Mouse (Mus musculus): Measurements from ENCODE around the gene 4931409K22Rik.

DNA sequence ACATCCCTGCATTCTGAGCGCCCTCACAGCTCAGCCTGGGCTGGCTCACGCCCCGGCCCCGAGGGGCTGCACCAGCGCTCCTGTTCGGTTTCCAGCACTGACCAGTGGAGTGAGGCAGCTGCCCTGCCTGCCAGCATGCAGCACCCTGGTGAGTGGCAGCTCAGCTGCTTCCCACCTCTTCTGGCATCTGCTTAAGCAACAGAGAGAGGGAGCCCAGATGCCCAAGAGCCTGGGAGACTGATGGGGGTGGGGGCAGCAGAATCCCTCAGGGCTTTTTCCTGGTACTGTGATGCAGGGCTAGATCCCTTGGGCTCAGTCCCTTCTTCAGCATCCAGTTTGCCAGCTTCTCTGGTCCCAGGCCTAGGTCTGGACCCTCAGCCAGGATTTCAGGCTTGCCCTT is 59.9 kb downstream of the 4931409K22Rik start:
- TF ChIP-seq GATA1 (IDR thresholded peaks at IDR 0.05; ENCODE audit: borderline replicate concordance, low read length) (no peak), FLI1 (IDR thresholded peaks at IDR 0.05; ENCODE audit: low read length) (no peak)

Data from megakaryocyte, embryonic 14.5 days (primary cell).